Mouse (Mus musculus): Measurements from ENCODE around the gene Ssna1.

The Ssna1 gene

DNA sequence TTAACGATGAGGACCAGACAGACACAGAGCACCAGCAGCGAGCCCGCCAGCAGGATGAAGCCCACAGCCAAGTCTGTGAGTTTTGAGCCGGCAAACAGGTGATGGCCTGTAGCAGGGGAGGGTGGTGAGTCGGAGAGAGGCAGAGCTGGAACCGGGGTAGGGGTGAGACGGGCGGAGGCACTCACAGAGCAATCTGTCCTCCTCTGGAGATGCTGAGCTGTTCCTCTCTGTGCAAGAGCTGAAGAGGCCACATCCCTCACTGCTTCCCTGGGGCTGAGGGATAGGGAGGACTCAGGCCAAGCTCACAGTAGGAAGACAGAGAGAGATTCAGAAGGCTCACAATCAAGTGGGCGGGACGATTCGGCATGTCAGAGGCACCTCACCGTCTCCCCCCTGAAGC, 41.2 kb downstream of the Ssna1 start:
- DNase-seq (ENCODE audit: low spot score) = no peak

DNA sequence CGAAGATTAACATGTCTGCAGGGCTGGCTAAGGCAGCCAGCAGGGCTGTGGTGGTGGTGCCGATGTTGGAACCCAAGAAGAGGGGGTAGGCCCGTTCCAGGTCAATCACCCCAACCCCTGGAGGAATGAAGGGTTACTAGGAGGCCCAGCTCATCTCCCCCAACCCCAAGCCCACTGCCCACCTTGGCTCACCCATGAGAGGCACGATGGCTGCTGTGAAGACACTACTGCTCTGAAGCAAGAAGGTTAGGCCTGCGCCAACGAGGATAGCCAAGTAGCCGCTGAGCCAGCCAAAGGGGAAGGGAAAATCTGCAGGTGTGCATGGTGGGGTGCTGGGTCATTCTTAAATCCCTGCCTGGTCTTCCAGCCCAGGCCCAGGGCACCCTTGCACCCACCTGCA, 41.7 kb downstream of the Ssna1 start:
- no peak for DNase-seq (ENCODE audit: low spot score)

DNA sequence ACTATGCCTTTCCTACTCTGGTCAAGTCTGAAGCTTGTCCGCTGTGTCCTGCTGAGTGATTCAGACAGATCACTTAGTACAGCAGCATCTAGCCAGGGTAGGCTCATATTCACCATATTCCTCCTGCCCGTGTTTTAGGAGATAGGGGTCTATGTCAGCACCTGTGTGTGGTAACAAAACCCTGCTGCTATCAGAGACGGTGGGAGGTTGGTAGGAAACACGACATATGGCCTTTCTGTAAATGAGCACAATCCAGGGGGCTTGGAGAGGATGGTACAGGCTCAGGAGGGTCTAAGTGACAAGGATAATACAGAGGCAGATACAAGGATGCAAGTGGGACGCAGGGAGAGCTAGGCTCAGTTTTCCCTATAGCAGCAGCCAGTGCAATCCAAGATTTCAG, 42.7 kb downstream of the Ssna1 start:
- no peak for DNase-seq (ENCODE audit: low spot score)

DNA sequence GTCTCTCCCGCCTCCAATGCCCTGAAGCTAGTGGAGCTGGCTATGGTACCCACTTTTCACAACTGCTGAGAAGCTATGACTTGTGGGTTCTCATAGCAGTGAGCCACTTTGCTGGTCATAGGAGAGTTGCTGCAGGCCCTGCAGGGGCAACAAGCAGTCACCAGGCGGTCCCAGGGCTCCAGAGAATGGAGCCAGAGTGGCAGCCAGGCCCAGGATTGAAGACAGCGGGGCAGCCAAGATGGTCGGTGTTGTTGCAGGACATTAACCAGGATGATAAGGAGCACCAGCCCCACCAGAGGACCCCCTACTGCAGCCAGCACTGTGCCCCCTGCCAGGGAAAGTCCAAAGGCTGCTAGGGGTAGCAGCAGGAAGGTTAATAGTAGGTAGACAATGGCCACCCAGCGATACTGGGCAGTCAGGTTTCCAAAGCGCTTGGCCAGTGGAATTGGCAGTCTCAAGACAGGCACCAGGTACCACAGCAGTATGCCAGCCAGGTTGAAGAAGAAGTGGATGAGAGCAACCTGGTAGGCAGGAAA, 43.2 kb downstream of the Ssna1 start:
- no peak for DNase-seq (ENCODE audit: low spot score)

DNA sequence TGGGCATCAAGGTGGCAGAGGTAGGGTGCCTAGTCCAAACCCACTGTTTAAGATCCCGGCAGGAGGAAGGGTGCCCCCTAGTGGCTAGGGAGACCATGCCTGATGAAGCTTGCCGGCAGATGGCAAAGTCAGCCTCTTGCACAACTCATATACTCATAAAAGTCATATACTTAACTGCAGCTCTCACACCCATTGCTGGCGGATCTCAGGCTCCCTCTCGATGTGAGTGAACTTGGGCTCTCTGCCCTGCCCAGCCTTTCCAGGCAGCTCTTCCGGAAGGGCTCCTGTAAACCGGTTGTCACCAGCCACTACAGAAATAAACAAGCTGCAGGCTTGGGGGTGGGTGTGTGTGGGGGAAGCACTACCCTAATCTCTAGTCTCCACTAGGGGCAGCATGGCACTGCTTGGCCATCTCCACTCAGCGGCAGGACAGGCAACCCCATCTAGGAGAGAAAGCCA, 43.8 kb downstream of the Ssna1 start:
- DNase-seq (ENCODE audit: low spot score) = peak; percentile 77

DNA sequence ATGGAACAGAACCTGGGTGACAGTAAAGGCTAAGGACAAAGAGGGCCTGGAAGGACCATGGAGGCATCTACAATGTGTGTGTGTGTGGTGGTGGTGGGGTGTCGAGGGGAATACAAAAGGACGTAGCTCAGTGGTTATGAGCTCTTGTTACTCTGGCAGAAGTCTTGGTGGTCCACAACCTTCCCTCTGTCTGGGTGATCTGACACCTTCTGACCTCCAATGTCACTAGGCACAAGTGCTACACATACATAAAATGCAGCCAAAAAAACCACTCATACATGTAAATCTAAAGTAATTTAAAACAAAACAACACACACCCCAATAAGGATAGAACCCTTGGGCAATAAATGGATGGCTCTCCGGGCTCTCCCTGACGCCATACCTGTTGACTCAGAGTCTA, 44.8 kb downstream of the Ssna1 start:
- DNase-seq (ENCODE audit: low spot score) = no peak

DNA sequence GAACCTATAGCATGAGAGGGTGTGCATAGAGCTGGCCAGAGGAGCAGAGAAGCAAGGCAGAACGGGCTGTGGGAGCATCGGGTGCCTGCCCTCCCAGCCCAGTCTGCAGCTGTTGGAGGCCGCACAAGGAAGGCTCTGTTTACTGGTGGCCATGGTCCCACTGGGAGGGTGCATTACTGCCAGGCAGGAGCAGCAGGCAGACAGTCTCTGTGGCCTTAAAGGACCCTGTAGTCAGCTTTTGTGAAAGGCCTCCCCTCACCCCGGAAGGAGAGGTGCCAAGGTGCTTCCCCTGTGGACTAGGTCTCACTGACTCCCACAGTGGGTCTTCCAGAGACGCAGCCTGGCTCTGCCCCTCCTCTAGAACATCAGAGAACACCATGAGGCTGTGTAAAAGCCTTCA, 45.4 kb downstream of the Ssna1 start:
- DNase-seq (ENCODE audit: low spot score) = no peak

DNA sequence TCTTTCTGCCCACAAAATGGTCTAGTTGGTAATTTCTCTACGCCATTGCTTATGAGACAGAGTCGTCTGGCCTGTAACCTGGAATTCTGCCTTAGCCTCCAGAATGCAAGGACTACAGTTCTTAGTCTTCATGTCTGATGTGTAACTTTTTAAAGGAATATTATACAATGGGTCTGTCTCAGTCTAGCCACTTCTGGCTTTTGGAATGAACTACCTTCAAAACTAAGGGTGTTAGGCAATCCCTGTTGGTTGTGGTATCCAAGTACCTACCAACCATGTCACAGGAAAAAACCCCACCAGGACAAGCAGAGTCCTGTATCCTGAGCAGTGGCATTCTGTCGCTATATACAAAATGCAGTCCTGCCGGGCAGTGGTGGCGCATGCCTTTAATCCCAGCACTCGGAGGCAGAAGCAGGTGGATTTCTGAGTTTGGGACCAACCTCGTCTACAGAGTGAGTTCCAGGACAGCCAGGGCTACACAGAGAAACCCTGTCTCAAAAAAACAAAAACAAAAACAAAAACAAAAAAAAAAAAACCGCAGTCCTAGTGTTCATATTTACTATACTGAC, 46.3 kb downstream of the Ssna1 start:
- no peak for DNase-seq (ENCODE audit: low spot score)

DNA sequence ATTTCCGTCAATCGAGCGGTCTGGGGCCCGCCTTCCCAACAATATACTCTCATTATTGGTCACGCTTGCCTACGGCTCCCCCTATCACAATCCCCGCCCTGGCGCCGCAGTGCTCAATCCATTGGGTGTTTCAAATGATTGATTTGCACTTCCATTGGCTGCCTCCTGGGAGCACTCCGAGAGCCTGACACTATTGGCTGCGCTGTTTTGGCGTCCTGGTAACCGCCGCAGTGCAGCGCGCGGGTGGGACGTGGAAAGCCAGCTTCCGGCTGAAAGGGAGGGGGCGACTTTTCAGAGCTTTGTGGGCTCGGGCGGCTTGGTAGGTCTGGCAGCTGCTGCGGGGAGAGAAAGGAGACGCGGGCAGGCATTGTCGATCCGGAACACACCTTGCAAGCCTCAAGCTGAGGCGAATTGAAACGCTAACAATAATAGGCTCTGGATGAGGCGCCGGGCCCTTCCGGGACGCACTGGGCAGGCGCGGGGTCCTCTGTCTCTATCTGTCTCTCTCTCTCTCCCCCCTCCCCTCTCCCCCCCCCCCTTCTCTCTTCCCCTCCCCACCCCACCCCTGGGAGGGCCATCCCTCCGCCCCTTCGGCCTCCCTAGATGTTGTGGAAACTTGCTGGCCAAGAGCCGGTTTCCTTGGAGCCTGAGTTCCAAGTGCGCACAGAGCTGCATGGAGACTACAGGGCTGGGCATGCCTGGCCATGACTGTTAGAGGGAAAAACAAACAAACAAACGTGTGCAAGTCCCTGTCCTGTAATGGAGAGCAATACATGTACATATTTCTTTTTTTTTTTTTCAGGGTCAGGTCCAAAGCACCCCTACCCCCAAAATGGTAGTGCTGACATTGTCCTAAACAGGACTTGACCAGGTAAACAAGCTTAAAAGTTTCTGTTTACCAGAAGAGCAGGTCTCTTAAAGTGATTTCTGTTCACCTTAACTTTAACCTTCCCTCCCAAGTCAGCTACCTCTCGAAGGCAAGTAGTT, 47.2 kb downstream of the Ssna1 start:
- DNase-seq (ENCODE audit: low spot score) = peak; percentile 100

DNA sequence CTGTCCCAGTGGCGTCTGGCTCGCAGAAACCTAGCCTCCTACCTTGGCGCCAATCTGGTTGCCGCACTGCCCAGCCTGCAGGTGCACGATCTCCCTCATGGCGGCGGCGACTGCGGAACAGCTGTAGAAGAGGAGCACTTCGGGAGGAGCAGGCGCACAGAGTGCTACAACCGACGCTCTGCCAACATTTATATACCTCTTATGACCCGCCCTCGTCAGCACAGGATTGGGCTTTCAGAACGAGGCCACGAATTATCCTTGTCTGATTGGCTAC, 47.8 kb downstream of the Ssna1 start, which contains the start of gene Tubb4b:
Gene Tubb4b (minus strand): TSS at position 211 of the 274 bp plus-strand sequence.
- DNase-seq (ENCODE audit: low spot score) = no peak

DNA sequence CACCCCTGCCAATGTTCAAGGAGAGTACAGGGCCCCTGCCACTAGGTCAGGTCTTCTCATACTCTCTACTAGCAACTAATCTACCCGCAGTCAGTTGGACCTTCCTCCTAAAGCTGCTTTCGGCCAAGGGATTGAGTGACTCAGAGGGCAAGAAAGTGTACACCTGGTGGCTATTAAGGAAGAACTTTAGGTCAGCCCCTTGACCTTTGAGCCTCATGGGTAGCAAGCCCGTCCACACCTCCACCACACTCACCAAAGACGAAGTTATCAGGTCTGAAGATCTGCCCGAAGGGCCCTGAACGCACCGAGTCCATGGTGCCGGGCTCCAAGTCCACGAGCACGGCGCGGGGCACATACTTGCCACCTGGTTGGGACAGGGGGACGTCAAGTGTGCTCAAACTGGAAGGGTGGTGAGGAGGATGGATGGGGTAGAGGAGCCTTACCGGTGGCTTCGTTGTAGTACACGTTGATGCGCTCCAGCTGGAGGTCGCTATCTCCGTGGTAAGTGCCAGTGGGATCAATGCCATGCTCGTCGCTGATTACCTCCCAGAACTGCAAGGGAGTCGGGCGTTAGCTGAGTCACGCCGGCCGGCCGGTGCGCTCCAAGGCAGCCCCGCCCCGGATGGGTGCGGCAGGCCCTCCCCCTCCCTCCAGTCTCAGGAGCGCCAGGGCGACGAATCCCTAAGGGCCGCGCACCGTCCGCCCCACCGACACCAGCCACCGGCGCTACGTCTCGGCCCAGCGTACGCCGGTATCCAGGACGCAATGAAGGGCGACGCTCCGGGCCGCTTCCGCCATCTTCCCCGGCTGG, 48.4 kb downstream of the Ssna1 start:
- peak; percentile 76 for DNase-seq (ENCODE audit: low spot score)

DNA sequence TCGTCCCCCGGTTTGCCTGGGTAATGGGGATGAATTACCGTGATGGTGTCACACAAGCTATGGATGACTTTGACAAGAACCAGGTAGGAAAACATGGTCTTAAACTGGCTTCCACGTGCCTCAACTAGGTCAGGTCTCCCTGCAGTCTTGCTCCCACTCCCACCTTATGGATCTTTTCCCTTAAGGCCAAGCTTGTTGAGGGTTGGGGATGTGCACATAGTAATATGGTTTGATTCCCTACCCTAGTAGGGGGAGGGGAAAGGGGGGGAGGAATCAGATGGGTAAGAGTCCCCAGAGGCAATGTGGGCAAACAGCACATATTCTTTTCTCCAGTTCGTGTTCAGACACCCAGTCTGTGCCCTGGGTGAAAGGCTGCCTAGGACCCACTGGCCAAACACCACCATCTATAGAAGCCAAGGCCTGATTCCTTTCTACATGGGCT, 50.9 kb downstream of the Ssna1 start:
- DNase-seq (ENCODE audit: low spot score) = no peak

Data from ovary, adult 18-20 months (tissue).